Mouse (Mus musculus) spleen, adult 10 weeks (tissue): Measurements from ENCODE around the gene Ccdc57. TPM values are rescaled to one million over a fixed set of nuclear protein-coding genes. Genes with fewer than 3 reads are reported as not detected.

Source experiments
- polyA plus RNA-seq: library from polyadenylated mRNA; stranded (reverse); fragments of 350-450 nt; fragmentation: Illumina TruSeq; extraction: RNeasy Lipid Tissue Mini Kit (QIAGEN cat#74804); gene quantifications from one replicate; pipeline ENCODE4 v1.2.3, GENCODE M21; 2015; ENCODE audit warnings: low replicate concordance; ENCODE audit not compliant: insufficient read depth

Gene Ccdc57
- polyA plus RNA-seq, result 0.43 TPM

DNA sequence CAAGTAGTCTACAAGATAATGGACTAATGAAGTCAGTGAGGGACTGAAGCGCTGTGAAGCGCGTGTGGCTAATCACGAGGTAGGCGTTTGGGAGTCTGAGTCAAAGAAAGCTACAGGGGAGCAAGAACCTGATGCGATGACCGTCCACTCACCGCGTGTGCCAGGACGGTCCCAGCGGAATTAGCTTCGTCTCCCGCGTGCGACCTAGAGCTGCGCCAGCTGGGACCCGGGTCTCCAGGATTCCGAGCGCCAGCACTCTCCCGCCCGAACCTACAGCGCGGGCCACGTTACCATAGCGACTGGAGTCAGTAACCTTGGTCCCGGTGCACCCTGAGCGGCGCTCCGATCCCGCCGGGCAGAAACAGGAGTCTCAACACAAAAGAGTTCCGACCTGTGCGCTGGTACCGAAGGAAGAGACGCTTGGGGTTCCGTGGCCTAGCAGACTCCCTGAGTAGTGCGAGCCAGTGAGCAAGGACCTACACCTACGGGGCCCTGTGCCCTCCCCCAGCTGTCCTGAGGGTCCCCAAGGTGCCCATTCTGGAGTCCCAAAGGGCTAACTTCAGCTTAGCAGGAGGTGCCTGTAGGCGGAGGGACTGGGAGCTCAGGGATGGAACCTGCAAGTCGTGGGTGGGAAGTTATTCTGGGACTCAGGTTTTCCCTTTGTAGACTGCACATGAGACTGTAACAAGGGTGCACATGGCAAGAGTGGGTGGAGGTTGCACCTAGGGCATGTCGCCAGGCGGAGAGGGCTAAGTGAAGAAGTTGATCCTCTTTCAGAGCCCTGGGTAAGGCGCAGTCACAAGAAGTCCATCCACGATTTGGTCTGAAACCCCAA lies at the start of gene Ccdc57:
Gene Ccdc57 (minus strand): TSS at position 309 of the 835 bp plus-strand sequence.

DNA sequence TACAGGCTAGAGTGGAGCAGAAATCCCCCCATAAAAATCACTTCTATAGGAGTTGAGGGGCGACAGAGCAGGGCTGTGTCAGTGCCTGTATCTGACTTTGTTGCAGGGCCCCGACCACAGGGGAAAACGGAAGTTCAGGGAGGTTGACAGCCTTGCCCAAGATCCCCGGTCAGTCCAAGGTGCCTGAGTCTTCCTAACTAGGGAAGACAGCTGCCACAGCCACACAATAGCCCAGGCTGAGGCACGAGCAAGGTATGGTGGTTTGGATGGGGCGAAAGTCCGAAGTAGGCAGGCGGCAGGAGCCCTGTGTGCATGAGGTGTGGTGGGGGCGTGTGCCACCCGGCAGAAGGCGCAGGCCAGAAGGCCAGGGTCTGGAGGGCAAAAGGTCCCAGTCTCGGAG lies 15.7 kb upstream of the Ccdc57 start, which contains the start of gene Slc16a3:
Gene Slc16a3 (plus strand): TSS at position 153 of the 400 bp plus-strand sequence.

DNA sequence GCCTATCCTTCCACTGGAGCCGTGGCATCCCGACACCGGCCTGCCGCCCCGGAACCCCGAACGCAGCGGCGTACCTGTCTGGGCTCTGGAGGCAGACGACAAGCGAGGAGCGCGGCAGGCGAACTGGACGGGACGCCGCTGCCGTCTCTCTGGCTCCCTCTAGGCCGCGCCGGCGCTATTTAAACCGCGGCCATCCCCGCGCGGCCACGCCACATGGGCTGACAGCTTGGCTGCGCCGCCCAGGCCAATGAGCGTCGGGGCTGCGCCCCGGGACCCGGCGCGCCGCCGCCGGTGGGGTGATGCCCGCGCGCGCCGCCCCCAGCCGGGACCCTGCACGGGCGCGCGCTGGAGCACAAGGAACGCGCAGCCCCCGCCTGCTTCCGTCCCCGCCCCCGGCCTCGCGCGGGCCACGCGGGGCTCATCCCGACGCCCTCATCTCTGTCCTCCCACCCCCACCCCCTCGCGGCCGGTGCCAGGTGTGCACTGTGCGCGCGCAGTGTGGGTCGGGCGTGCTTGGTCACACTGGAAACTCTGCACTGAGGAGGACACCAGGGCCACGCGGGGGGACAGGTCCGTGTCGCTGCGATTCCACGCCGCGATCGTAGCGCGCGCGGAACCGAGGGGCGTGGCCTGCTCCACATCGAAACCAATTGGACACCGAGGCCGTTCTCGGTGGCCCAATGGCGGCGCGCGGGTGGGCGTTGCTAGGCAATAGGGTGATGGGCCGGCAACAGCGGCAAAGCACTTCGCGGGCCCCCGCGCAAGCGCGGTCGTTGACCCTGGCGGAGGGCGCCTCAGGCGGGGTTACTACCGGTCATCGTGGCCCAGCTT lies 108.5 kb downstream of the Ccdc57 start, which contains the start of gene Fasn:
Gene Fasn (minus strand): TSS at position 592 of the 831 bp plus-strand sequence.

DNA sequence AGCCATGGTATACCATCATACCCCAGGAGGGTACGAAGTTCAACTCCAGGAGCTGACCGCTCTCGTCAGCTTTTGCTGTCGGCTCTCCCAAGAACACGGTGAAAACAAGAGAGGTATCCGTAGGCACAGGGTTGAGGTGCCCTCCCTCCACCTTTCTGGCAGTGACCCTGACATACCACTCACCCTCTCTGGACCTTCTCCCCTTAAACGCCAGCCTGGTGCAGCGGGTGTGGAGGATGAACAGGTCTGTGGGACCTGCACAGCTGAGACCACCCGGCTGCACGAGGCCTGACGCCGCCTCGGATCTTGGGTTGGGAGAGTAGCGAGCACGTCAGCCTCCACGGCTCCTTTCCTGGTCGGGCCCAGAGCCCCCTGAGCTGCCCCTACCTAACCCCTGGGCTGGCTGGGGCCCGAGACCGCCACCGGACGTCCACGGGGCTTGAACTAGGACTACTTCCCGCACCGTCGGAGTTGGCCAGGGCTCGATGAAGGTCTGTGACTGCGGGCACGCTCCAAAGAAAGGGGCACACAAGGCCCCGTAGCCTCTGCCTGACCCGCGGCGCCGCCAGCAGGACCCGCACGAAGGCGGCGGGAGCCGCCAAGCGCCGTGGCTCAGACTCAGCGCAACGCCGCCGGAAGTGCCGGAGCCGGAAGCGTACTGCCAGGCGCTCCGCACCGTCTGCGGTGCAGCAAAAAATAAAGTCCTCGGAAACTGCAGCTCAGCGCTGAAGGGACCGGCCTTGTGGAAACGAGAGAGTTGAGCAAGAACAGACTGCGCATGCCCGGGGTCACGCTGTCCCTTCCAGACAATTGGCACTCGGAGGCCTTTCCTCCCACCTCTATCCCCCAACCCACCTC lies 136.7 kb downstream of the Ccdc57 start, which contains the start of gene Dus1l:
Gene Dus1l (minus strand): TSS at position 648 of the 858 bp plus-strand sequence.

DNA sequence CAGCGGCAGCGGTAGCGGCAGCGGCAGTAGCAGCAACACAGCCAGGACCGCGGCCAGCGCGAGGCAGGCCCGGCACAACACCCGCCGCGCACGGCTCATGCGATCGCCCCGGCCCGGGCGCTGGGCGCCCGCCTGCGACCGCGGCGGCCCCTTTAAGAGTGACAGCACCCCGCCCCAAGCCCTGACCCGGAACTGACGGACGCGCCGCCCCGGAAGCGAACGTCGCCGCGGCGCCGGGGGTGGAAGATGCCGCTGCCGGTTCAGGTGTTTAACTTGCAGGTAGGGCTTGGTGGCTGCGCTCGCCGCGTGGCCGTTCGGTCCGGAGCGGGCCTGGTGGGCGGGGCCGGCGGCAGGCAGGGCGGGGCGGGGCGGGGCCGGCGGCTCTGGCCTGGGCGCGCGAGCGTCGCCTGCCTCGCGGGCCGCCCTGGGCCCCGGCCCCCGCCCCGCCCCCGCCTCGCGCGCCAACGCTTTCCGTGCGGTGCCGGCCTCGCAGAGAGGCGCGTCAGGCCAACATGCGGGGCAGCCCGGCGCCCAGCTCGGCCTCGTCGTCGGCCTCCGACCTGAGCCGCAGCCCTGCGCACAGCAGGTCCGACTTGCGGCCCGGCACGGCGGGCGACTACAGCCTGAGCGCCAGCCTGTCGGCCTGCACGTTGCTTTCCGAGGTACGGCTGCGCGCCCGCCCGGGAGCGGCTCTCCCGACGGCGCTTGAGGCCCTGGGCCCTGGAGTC lies 148.4 kb downstream of the Ccdc57 start, which contains the start of the genes Rfng and Gps1:
Gene Rfng (minus strand): TSS at position 144 of the 728 bp plus-strand sequence.
Gene Gps1 (plus strand): TSS at position 209 of the 728 bp plus-strand sequence.

Other genes with a start within 250 kb of the Ccdc57 start
- gene Cenpx, start 219.1 kb downstream of the Ccdc57 start, polyA plus RNA-seq, result 28.0 TPM
- gene Lrrc45, start 218.9 kb downstream of the Ccdc57 start, polyA plus RNA-seq, result 10.3 TPM
- 1.2 TPM for gene Rac3, start 211.4 kb downstream of the Ccdc57 start, polyA plus RNA-seq
- 7.8 TPM for gene Dcxr, start 205.6 kb downstream of the Ccdc57 start, polyA plus RNA-seq
- gene Cbr2, start 200.8 kb downstream of the Ccdc57 start, polyA plus RNA-seq, result 1.7 TPM
- 0.40 TPM for gene Hmga1b, start 170.1 kb downstream of the Ccdc57 start, polyA plus RNA-seq
- gene Rfng, start 148.7 kb downstream of the Ccdc57 start, polyA plus RNA-seq, result 9.5 TPM
- gene Gps1, start 148.6 kb downstream of the Ccdc57 start, polyA plus RNA-seq, result 50.2 TPM
- gene Dus1l, start 136.5 kb downstream of the Ccdc57 start, polyA plus RNA-seq, result 29.3 TPM
- 6.7 TPM for gene Fasn, start 108.3 kb downstream of the Ccdc57 start, polyA plus RNA-seq
- gene Slc16a3, start 15.6 kb upstream of the Ccdc57 start, polyA plus RNA-seq, result 2.0 TPM
- 123 TPM for gene Csnk1d, start 58.5 kb upstream of the Ccdc57 start, polyA plus RNA-seq
- gene Cd7, start 106.5 kb upstream of the Ccdc57 start, polyA plus RNA-seq, result 54.7 TPM
- not detected for gene Sectm1b, start 130.7 kb upstream of the Ccdc57 start, polyA plus RNA-seq
- gene Sectm1a, start 148.3 kb upstream of the Ccdc57 start, polyA plus RNA-seq, result 11.3 TPM
- not detected for gene Tex19.2, start 185.8 kb upstream of the Ccdc57 start, polyA plus RNA-seq
- not detected for gene Tex19.1, start 213.3 kb upstream of the Ccdc57 start, polyA plus RNA-seq
- gene Uts2r, start 227.4 kb upstream of the Ccdc57 start, polyA plus RNA-seq, result not detected